Mouse (Mus musculus) frontal cortex, adult (tissue): Measurements from ENCODE around the gene Ogfrl1.
"Not testable (repeated sequence)": the region's sequence is repeated elsewhere in the genome, so short reads cannot be mapped to it uniquely, and the experiment has no call there.

ENCODE experiments used
- ATAC-seq: cut with Nextera tagmentation; 2 replicates; pipeline ENCODE4 v1.9.2; 2017; ENCODE audit warnings: mild to moderate bottlenecking, moderate library complexity, mixed read lengths; ENCODE audit not compliant: low TSS enrichment

Gene Ogfrl1

DNA sequence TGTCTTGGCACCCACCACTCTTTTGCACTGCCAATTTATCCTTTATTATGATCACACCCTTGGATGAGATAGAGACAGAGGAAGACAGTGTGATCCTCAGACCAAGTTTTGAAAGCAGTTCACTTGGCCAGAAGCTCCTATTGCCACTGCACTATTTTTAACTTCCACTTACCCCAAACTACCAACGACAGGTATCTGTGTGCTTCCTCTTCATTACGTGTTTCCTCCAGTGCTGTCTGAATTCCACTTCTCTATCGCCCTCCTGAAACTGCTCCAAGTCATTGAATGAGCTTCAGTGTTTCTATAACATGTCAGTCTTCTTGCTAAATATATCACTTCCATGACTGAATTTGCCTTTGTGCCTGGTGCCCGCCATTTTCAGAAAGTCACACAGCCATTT is at the start of gene Ogfrl1:
TSS of gene Ogfrl1 (minus strand) at position 150 of the 400 bp plus-strand sequence.
- no peak for ATAC-seq

- no peak for ATAC-seq
Measured at GRCm38 (mm10) chr1:23445736-23446424, 48.3 kb upstream of the Ogfrl1 start.

DNA sequence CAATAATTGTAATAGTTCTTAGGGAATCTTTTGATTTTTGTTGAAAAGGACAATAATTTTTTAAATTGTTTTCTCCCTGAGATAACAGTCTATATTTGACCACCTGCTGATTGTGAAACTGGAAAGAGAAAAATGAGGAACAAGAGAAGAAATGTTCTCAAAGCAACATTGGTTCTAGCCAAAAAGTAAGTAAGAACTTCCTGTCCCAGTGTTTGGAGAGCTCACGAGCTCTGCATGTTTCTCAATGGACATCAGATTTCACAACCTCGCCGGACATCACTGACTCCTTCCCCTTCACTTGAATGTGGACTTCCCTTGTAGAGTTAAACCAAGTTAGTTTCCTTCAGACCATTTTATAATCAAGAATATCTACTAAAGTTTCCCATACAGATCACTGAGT is 36.0 kb upstream of the Ogfrl1 start:
- peak; percentile 16; the same call in 1 of the 2 replicates for ATAC-seq

DNA sequence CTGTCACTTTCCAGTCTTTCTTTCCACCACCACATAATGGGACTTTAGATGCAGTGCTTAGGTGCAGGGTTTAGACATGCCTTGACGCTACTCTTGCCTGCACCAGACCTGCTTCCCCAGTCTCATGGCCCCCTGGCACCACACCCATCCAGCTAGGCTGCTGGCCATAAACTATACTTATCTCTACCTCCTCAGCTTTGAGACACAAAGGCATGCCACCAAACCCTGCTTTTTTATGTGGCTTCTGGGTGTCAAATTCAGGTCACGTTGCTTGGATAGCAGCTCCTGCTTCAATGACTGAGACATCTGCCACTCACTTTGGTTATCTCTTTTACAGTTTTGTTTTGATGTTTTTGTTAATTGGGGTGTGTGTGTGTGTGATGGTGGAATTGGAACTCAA is 28.9 kb upstream of the Ogfrl1 start:
- ATAC-seq: no peak

GRCm38 (mm10) chr1:23418941-23419340 is 21.4 kb upstream of the Ogfrl1 start:
- no peak for ATAC-seq

GRCm38 (mm10) chr1:23418059-23418458 is 20.5 kb upstream of the Ogfrl1 start:
- no peak for ATAC-seq

DNA sequence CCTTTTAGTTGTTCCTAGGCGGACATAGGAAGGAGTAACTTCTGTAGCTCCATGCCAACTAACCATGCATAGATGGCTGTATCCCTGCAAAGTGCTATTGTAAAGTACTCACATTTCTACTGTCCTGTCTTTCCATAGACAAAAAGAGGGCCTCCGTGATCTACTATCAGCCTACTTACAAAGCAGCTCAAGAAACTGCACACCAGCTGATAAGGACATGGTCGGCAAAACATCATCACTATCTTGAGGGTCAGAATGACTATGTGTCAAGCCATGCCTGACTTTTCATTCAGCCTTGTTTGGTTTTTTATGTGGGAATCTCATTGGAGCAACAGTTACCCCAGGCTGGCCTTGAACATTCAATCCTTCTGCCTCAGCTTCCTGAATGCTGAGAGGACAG is 20.0 kb upstream of the Ogfrl1 start:
- no peak for ATAC-seq

DNA sequence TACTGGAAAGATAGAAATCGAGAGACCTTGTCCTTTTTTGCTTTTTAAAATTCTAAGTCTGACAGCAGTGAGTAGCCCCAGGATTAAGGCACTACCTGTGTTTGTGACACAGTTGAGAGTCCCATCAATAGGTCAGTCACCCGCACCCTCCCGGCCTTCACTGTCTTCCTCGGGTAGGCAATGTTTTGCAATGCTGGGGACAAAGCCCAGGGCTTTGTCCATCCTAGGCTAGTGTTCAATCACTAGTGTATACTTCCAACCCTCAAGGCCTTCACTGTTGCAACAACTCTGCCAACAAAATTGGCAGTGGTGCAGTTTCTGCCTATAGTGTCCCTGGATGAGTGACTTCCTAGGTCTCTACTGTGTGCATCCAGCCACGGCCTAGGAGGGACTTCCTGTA is 14.0 kb upstream of the Ogfrl1 start:
- ATAC-seq: no peak

GRCm38 (mm10) chr1:23409960-23410359 is 12.4 kb upstream of the Ogfrl1 start:
- peak; percentile 98 for ATAC-seq

GRCm38 (mm10) chr1:23402401-23402800 is 4.8 kb upstream of the Ogfrl1 start:
- ATAC-seq: no peak

DNA sequence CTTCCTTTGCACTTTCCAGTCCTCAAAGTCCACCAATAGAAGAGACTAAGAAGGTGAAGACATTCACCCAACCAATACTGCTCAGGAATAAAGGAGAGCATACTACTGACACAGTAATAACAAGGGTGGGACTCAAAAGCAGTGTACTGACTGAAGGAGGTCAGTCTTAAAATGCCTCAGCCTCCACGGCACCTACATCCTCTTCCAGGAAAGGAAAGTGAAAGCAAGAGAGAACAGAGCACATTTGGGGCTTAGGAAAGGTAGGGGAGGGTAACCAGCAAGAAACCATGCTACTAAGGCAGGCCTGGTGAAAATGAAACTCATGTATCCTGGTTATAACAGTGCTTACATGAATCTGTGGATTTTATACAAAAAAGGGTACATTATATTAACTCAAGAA is 2.0 kb upstream of the Ogfrl1 start:
- ATAC-seq: no peak

DNA sequence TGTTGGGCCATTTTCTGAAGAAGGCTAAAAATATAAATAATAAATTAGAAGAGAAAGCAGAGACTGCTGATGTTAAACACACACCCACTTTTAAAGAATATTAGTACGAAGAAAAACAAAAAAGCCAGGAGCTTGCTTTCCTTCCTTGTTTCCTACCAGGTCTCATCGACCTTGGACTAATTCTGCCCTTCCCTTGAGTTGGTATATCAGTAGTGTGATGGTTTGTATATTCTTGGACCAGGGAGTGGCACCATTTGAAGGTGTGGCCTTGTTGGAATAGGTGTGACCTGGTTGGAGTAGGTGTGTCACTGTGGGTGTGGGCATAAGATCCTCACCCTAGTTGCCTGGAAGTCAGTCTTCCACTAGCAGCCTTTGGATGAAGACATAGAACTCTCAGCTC is 3.2 kb downstream of the Ogfrl1 start:
- ATAC-seq: not testable (repeated sequence)

- no peak for ATAC-seq
Measured at GRCm38 (mm10) chr1:23391744-23392143, 5.8 kb downstream of the Ogfrl1 start.

DNA sequence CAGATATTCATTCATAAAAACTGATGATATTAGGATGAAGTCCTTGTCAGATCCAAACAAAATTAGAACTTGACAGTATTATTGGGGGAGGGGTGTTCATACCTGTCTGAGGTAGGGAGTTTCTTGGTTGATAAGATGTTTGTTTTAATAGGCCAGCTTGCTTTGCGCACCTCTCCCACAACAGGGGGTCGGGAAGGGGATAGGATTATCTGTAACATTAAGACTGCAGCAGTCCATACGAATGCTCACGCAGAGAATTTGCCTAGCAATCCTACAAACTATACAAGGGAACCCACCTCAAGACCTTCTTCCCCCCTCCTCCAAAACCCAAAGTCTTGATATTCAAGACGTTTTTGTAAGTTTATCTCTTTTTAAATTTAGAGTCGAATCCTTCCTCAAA is 13.2 kb downstream of the Ogfrl1 start:
- ATAC-seq: no peak

DNA sequence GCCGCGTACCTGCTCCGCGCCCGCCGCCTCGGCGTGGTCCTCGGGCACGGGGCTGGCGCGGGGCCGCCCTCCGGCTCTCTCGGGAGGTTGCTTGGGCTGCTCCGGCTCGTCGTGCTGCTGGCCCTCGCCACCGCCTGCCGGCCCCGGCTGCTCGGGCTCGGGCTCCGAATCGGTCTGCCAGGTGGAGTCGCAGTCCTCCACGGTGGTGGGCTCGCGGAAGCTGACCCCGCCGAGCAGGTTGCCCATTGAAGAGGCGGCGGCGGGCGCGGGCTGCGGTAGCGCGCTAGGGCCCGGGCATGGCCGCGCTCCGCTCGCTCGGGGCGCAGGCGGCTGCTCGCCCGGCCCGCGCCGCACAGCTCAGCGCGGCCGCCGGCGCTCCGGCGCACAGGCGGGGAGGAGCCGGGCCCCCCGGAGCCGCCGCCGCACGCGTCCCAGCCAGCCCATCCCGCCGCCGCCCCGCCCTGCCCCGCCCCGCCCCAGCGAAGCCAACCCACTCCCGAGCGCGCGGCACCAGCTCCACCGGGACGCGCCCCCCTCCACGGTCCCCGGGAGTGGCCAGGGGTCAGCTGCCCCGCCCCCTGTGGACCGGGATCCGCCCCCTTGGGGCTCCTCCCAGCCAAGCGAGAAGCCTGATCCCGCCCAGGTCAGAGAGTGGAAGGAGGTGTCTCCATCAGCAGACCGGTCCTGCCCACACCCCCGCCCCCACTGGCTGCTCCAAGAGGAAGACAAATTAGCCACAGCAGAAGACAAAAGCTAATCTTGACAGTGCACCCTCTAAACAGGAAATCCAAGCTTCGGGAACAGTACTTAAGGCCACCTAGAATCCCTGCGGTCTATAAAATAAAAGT is 14.5 kb downstream of the Ogfrl1 start:
- ATAC-seq: peak; percentile 81

- ATAC-seq: no peak
Measured at GRCm38 (mm10) chr1:23382461-23382805, 15.1 kb downstream of the Ogfrl1 start.

DNA sequence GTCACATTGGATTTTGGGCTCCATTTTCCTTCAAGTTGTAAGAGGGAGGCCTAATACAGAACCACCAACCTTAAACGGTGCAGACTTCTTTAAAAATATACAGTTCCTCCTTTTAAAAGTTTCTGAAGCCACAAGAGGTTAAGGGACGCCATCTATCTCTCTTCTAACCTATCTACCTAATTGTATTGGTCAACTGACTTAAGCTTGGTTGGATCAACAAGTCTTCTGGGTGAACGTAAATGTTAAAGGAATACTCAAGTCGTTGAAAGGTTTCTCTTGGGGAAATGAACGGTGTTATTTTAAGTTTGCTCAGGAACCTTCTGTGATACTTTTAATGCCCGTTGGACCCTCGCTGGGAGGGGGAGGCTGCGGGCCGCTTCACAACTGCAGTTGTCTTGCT is 15.5 kb downstream of the Ogfrl1 start:
- ATAC-seq: no peak

DNA sequence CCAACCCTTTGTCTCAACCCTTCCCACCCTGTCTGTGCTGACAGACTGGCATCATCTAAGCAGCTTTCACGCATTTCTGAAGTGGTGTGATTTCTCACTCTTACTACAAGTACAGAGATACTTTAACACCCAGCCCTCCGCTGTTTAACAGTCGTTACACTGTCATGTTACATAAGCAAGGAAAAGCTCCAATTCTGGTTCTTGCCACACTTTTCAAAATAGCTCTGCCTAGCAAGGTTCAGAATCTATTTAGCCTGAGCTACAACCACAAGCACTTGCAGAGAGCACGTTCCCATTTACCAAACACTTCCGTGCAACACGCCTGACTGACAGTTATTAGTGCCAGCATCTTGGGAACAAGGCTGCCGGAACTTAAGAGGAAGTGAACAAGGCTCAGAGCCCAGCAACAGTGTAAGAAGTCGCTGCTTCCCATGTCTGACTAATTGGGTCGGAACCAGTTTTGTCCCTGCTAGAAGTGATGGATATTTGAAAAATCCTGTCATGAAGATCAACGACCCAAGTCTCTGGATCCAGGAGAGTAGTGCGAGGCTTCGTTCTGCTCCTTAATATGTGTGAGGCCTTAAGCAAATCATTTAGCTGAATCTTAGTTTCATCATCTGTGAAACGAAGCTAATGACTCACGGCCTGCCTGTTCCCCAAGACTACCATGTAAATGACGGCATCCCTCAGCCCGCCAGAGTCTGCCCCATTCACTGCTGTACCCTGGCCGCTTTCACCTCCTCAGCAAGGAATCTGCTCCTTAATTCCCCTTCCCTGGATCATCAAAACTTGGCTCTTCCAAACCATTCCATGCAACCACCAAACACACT is 17.4 kb downstream of the Ogfrl1 start:
- peak; percentile 21 for ATAC-seq

- ATAC-seq: no peak
Measured at GRCm38 (mm10) chr1:23379321-23379720, 18.3 kb downstream of the Ogfrl1 start.

GRCm38 (mm10) chr1:23377572-23377971 is 20.0 kb downstream of the Ogfrl1 start:
- no peak for ATAC-seq

DNA sequence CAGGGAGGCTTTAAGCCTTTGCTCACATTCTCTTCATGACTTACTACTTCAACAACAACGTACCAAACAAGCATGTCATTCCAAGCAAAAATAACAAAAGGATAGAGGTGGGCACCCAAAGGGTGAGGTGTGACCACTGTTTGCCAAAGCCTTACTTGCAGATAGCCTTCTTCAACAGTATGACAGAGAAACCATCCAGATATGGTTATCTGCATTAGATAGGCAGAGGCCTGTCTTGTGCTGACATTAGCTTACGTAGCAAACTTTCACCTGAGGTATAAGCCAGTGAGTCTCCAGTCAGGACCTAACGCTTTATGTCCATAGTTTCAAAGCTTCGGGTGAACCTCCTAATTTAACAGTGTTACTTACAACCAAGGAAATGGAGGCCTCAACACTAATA is 23.4 kb downstream of the Ogfrl1 start:
- ATAC-seq: no peak

DNA sequence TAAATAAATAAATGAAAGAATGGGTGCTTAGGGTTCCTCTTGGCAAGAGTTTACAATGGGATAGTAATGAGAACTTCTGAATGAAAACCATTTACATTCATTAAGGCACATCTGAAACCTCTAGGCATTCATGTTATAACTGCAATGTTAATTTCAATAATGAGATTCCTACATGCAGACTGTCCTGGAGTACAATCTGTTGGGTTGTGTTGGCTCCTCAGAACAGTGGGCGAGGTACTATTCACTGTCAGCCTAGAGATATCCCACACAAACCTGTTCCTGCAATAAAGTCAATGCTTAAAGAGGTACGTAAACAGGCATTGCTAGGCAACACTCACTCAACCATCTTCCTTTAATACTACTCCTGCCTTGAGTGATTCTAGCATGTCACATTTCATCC is 32.0 kb downstream of the Ogfrl1 start:
- peak; percentile 94 for ATAC-seq
